Mouse (Mus musculus) lung, embryonic 16.5 days (tissue): Measurements from ENCODE around the gene Focad. TPM values are rescaled to one million over a fixed set of nuclear protein-coding genes. Genes with fewer than 3 reads are reported as not detected.

ENCODE experiments used
- ATAC-seq: fragments of 200-750 bp; cut with Nextera tagmentation; 2 replicates; pipeline ENCODE4 v1.8.0; 2017; ENCODE audit warnings: low read depth, mild to moderate bottlenecking, moderate library complexity
- H3K27ac ChIP-seq: fragments of 300-500 bp; sonication (generic); 2 replicates; pipeline ENCODE4 v1.5.1; 2014; ENCODE audit warnings: mild to moderate bottlenecking, control low read depth, low read length
- H3K27me3 ChIP-seq: fragments of 300-500 bp; sonication (generic); 2 replicates; pipeline ENCODE4 v1.6.1; 2014; ENCODE audit warnings: low read depth, low read length, mixed read lengths; ENCODE audit not compliant: control insufficient read depth, insufficient read depth
- H3K36me3 ChIP-seq: fragments of 300-500 bp; sonication (generic); 2 replicates; pipeline ENCODE4 v1.6.1; 2014; ENCODE audit warnings: low read length; ENCODE audit not compliant: control insufficient read depth, insufficient read depth
- H3K4me1 ChIP-seq: fragments of 300-500 bp; sonication (generic); replicated peaks from 2 replicates; pipeline ENCODE4 v1.6.1; 2014; ENCODE audit warnings: low read length, mixed read lengths; ENCODE audit not compliant: control insufficient read depth, insufficient read depth
- H3K4me2 ChIP-seq: fragments of 300-500 bp; sonication (generic); 2 replicates; pipeline ENCODE4 v1.6.1; 2014; ENCODE audit warnings: low read depth, low read length, control low read depth
- H3K4me3 ChIP-seq: fragments of 300-500 bp; sonication (generic); 2 replicates; pipeline ENCODE4 v1.5.1; 2014; ENCODE audit warnings: mild to moderate bottlenecking, low read length, control low read depth
- H3K9ac ChIP-seq: fragments of 300-500 bp; sonication (generic); 2 replicates; pipeline ENCODE4 v1.6.1; 2014; ENCODE audit warnings: low read length, control low read depth
- H3K9me3 ChIP-seq: fragments of 300-500 bp; sonication (generic); 2 replicates; pipeline ENCODE4 v1.6.1; 2016; ENCODE audit warnings: low read length; ENCODE audit not compliant: control insufficient read depth
- WGBS: fragments of 180-500 bp; shearing (Covaris S2); extraction: QIAGEN DNeasy Blood & Tissue Kit; methylation state at CpG from one replicate; pipeline ENCODE4 v1.1.7; 2014; 5-methylcytosine and 5-hydroxymethylcytosine counted together
- microRNA counts: library from miRNA; unstranded; fragments of <30 nt; microRNA quantifications from one replicate; lab custom pipeline; 2016
- microRNA-seq: library from miRNA; unstranded; fragments of <30 nt; microRNA quantifications from one replicate; pipeline ENCODE4, GENCODE M21; 2016
- polyA plus RNA-seq: library from polyadenylated mRNA; unstranded; fragments of >200 nt; fragmentation: Nextera tagmentation; extraction: Ambion mirVana; gene quantifications from 2 replicates; pipeline ENCODE4 v1.2.1, GENCODE M21; 2015

Focad gene
- polyA plus RNA-seq, 1 experiment from 2014 or later, result 15.1 TPM

DNA sequence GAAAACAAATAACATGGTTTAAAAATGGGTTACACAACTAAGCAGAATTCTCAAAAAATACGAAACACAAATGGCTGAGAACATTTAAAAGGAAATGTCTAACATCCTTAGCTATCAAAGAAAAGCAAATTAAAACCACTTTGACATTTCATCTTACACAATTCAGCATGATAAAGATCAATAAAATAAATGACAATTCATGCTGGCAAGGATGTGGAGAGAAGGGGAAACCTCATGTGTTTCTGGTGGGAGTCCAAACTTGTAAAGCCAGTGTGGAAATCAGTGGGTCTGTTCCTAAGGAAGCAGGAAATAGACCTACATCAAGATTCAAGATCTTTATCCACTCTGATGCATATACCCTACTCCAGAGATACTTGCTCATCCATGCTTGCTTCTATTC is 363.7 kb downstream of the Focad start:
- no peak for ATAC-seq
- 70% methylated on average over 1 of the region's 1 CpGs for WGBS
- no peaks in the 10 kb centered on the region for H3K27me3 ChIP-seq

DNA sequence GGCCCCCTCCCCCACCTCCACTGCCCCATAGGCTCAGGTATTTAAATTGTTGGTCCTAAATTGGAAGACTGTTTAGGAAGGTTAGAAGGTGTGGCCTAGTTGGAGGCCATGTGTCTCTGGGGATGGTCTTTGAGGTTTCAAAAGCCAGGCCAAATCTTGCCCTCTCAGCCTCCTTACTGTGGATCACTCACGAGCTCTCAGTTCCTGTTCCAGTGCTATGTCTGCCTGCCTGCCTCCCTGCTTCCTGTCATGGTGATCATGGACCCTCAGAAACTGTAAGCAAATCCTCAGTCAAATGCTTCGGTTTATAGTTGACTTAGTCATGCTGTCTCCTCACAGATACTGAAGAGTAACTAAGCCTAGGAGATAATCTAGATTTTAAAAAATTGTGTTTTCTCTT is 364.2 kb downstream of the Focad start:
- WGBS, result 68% methylated on average over 2 of the region's 2 CpGs
- ATAC-seq, result no peak
- Histone ChIP-seq H3K27me3 (no peaks in the 10 kb centered on the region), H3K4me3 (no peak overlapping the region), H3K4me1 (no peaks in the 10 kb centered on the region), H3K27ac (no peak overlapping the region), H3K9ac (no peak overlapping the region), H3K36me3 (no peaks in the 10 kb centered on the region), H3K9me3 (no peaks in the 10 kb centered on the region), H3K4me2 (no peak overlapping the region)

More for the DNA sequence above, 363.7 kb downstream of the Focad start:
- no peak overlapping the region for H3K4me2 ChIP-seq
- no peak overlapping the region for H3K4me3 ChIP-seq
- H3K9me3 ChIP-seq, result no peaks in the 10 kb centered on the region
- no peak overlapping the region for H3K9ac ChIP-seq
- no peaks in the 10 kb centered on the region for H3K4me1 ChIP-seq
- no peaks in the 10 kb centered on the region for H3K36me3 ChIP-seq
- no peak overlapping the region for H3K27ac ChIP-seq

MicroRNAs encoded within 50 kb of the gene (microRNA counts, 519-probe panel; counts per million panel counts)
- microRNA mmu-miR-491 (lab: Ali Mortazavi, UCI), result not detected

Small RNA genes lying within 50 kb of the gene (microRNA-seq; reads per million reads assigned to microRNA genes)
- gene Mir491, result 1.8 reads per million

Other genes with a start within 250 kb of the Focad start
- 43.6 and 45.1 TPM in 2 replicates for gene Mllt3, start 61.3 kb upstream of the Focad start, polyA plus RNA-seq